Mouse (Mus musculus): Measurements from ENCODE around the gene Ssr2. TPM values are rescaled to one million over a fixed set of nuclear protein-coding genes. Genes with fewer than 3 reads are reported as not detected.
A peak's percentile ranks its signal among the peaks of the same experiment; 100 is the strongest.
"Not testable (repeated sequence)": the region's sequence is repeated elsewhere in the genome, so short reads cannot be mapped to it uniquely, and the experiment has no call there.

Gene Ssr2
- polyA plus RNA-seq, 1 experiment from 2014 or later: 278 TPM

GRCm38 (mm10) chr3:88590246-88590645, 14.6 kb downstream of the Ssr2 start:
- Histone ChIP-seq H3K27ac (ENCODE audit: low read depth) (peak overlapping the region; percentile 79), H3K4me1 (ENCODE audit: insufficient read depth) (peaks cover 14% of the 10 kb centered on the region), H3K9me3 (ENCODE audit: low read depth, low read length) (no peaks in the 10 kb centered on the region), H3K4me2 (no peak overlapping the region), H3K27me3 (ENCODE audit: insufficient read depth, low read length) (no peaks in the 10 kb centered on the region), H3K9ac (no peak overlapping the region), H3K36me3 (ENCODE audit: insufficient read depth) (peaks cover 33% of the 10 kb centered on the region), H3K4me3 (ENCODE audit: low read depth, low read length) (no peak overlapping the region)
- DNase-seq (peak; percentile 64), ATAC-seq (ENCODE audit: insufficient read depth) (no peak)
- TF ChIP-seq CTCF (IDR thresholded peaks at IDR 0.05; ENCODE audit: low read depth): no peak
- WGBS: 20% methylated on average over 5 of the region's 5 CpGs

GRCm38 (mm10) chr3:88591044-88591443, 15.4 kb downstream of the Ssr2 start:
- Histone ChIP-seq H3K9me3 (ENCODE audit: low read depth, low read length) (no peaks in the 10 kb centered on the region), H3K27ac (ENCODE audit: low read depth) (peak overlapping the region; percentile 79)

GRCm38 (mm10) chr3:88591950-88592731, 16.5 kb downstream of the Ssr2 start:
- peak; percentile 93 for DNase-seq
- WGBS: 17% methylated on average over 9 of the region's 9 CpGs
- Histone ChIP-seq H3K4me3 (ENCODE audit: low read depth, low read length) (no peak overlapping the region), H3K4me1 (ENCODE audit: insufficient read depth) (peaks cover 14% of the 10 kb centered on the region), H3K36me3 (ENCODE audit: insufficient read depth) (peaks cover 16% of the 10 kb centered on the region), H3K9me3 (ENCODE audit: low read depth, low read length) (no peaks in the 10 kb centered on the region), H3K27ac (ENCODE audit: low read depth) (peak overlapping the region; percentile 80), H3K27me3 (ENCODE audit: insufficient read depth, low read length) (no peaks in the 10 kb centered on the region), H3K4me2 (peak overlapping the region; percentile 15; the same call in 1 of the 2 replicates), H3K9ac (no peak overlapping the region; the same call in 1 of the 2 replicates)
- TF ChIP-seq CTCF (IDR thresholded peaks at IDR 0.05; ENCODE audit: low read depth): peak; percentile 63
- no peak for ATAC-seq (ENCODE audit: insufficient read depth)

More at GRCm38 (mm10) chr3:88591044-88591443, 15.4 kb downstream of the Ssr2 start:
- peaks cover 14% of the 10 kb centered on the region for H3K4me1 ChIP-seq (ENCODE audit: insufficient read depth)
- H3K27me3 ChIP-seq (ENCODE audit: insufficient read depth, low read length): no peaks in the 10 kb centered on the region
- H3K4me3 ChIP-seq (ENCODE audit: low read depth, low read length): no peak overlapping the region
- WGBS: 46% methylated on average over 3 of the region's 3 CpGs
- peak; percentile 28 for DNase-seq
- H3K9ac ChIP-seq: no peak overlapping the region; the same call in 1 of the 2 replicates
- no peak for TF ChIP-seq CTCF (IDR thresholded peaks at IDR 0.05; ENCODE audit: low read depth)
- H3K36me3 ChIP-seq (ENCODE audit: insufficient read depth): peaks cover 27% of the 10 kb centered on the region
- H3K4me2 ChIP-seq: no peak overlapping the region
- no peak; the same call in 1 of the 2 replicates for ATAC-seq (ENCODE audit: insufficient read depth)

- Histone ChIP-seq H3K27me3 (ENCODE audit: insufficient read depth, low read length) (no peaks in the 10 kb centered on the region), H3K36me3 (ENCODE audit: insufficient read depth) (peaks cover 7% of the 10 kb centered on the region), H3K27ac (ENCODE audit: low read depth) (peak overlapping the region; percentile 80), H3K9me3 (ENCODE audit: low read depth, low read length) (no peaks in the 10 kb centered on the region), H3K4me1 (ENCODE audit: insufficient read depth) (peaks cover 14% of the 10 kb centered on the region), H3K9ac (no peak overlapping the region), H3K4me3 (ENCODE audit: low read depth, low read length) (no peak overlapping the region), H3K4me2 (peak overlapping the region; percentile 15; the same call in 1 of the 2 replicates)
- no peak for DNase-seq
- no peak for TF ChIP-seq CTCF (IDR thresholded peaks at IDR 0.05; ENCODE audit: low read depth)
- no peak for ATAC-seq (ENCODE audit: insufficient read depth)
- 61% methylated on average over 10 of the region's 10 CpGs for WGBS
Measured at GRCm38 (mm10) chr3:88592942-88593576, 17.4 kb downstream of the Ssr2 start.

- peak overlapping the region; percentile 36 for H3K4me2 ChIP-seq
- TF ChIP-seq CTCF (IDR thresholded peaks at IDR 0.05; ENCODE audit: low read depth): no peak
- no peaks in the 10 kb centered on the region for H3K9me3 ChIP-seq (ENCODE audit: low read depth, low read length)
- H3K4me3 ChIP-seq (ENCODE audit: low read depth, low read length): no peak overlapping the region
- 24% methylated on average over 10 of the region's 10 CpGs for WGBS
- DNase-seq (peak; percentile 78), ATAC-seq (ENCODE audit: insufficient read depth) (peak; percentile 63)
- H3K9ac ChIP-seq: no peak overlapping the region
- no peaks in the 10 kb centered on the region for H3K27me3 ChIP-seq (ENCODE audit: insufficient read depth, low read length)
- peaks cover 14% of the 10 kb centered on the region for H3K4me1 ChIP-seq (ENCODE audit: insufficient read depth)
- no peaks in the 10 kb centered on the region for H3K36me3 ChIP-seq (ENCODE audit: insufficient read depth)
- H3K27ac ChIP-seq (ENCODE audit: low read depth): peak overlapping the region; percentile 83
Measured at GRCm38 (mm10) chr3:88593893-88594580, 18.4 kb downstream of the Ssr2 start.

- ATAC-seq (ENCODE audit: insufficient read depth); H3K27ac ChIP-seq (ENCODE audit: low read depth); H3K4me2 ChIP-seq; DNase-seq; H3K4me3 ChIP-seq (ENCODE audit: low read depth, low read length); H3K9ac ChIP-seq; H3K27me3 ChIP-seq (ENCODE audit: insufficient read depth, low read length); H3K9me3 ChIP-seq (ENCODE audit: low read depth, low read length); H3K36me3 ChIP-seq (ENCODE audit: insufficient read depth): not testable (repeated sequence)
- H3K4me1 ChIP-seq (ENCODE audit: insufficient read depth): peaks cover 14% of the 10 kb centered on the region
- 71% methylated on average over 4 of the region's 4 CpGs for WGBS
Measured at GRCm38 (mm10) chr3:88596547-88596946, 20.9 kb downstream of the Ssr2 start.

GRCm38 (mm10) chr3:88602466-88602865, 26.8 kb downstream of the Ssr2 start:
- no peaks in the 10 kb centered on the region for H3K36me3 ChIP-seq (ENCODE audit: insufficient read depth)
- WGBS: 78% methylated on average over 4 of the region's 4 CpGs
- no peaks in the 10 kb centered on the region for H3K4me1 ChIP-seq (ENCODE audit: insufficient read depth)
- no peak overlapping the region for H3K4me3 ChIP-seq (ENCODE audit: low read depth, low read length)
- ATAC-seq (ENCODE audit: insufficient read depth) (no peak), DNase-seq (no peak)
- no peaks in the 10 kb centered on the region for H3K9me3 ChIP-seq (ENCODE audit: low read depth, low read length)
- H3K4me2 ChIP-seq: no peak overlapping the region
- no peaks in the 10 kb centered on the region for H3K27me3 ChIP-seq (ENCODE audit: insufficient read depth, low read length)
- H3K9ac ChIP-seq: no peak overlapping the region
- no peak for TF ChIP-seq CTCF (IDR thresholded peaks at IDR 0.05; ENCODE audit: low read depth)
- H3K27ac ChIP-seq (ENCODE audit: low read depth): no peak overlapping the region

Data from lung, embryonic 14.5 days (tissue).